Mouse (Mus musculus) liver, adult 2 months (tissue): ENCODE results near the gene H60b. TPM values are rescaled to one million over a fixed set of nuclear protein-coding genes. Genes with fewer than 3 reads are reported as not detected.
A peak's percentile ranks its signal among the peaks of the same experiment; 100 is the strongest.
"Not testable (repeated sequence)": the region's sequence is repeated elsewhere in the genome, so short reads cannot be mapped to it uniquely, and the experiment has no call there.

Experiments
- DNase-seq: peaks from one replicate; pipeline ENCODE4 v3.0.0-alpha.2; 2011; ENCODE audit warnings: low read depth, low spot score; ENCODE audit errors: extremely low read depth
- H3K27ac ChIP-seq: fragments of 200-500 bp; replicated peaks from 2 replicates; pipeline ENCODE4 v1.5.1; 2012; ENCODE audit warnings: low read depth, mild to moderate bottlenecking, control low read depth, inconsistent platforms, low read length; ENCODE audit not compliant: insufficient read depth
- H3K27me3 ChIP-seq: fragments of 200-500 bp; 2 replicates; pipeline ENCODE4 v1.6.1; 2012; ENCODE audit warnings: mild to moderate bottlenecking, moderate library complexity, low read length, inconsistent platforms; ENCODE audit not compliant: control insufficient read depth, insufficient read depth
- H3K36me3 ChIP-seq: fragments of 200-500 bp; 2 replicates; pipeline ENCODE4 v1.6.1; 2012; ENCODE audit warnings: low read length, inconsistent platforms; ENCODE audit not compliant: control insufficient read depth, insufficient read depth
- H3K4me1 ChIP-seq: fragments of 200-500 bp; 2 replicates; pipeline ENCODE4 v1.6.1; 2011; ENCODE audit warnings: low read length; ENCODE audit not compliant: control insufficient read depth, insufficient read depth
- H3K4me3 ChIP-seq: fragments of 200-500 bp; 2 replicates; pipeline ENCODE4 v1.5.1; 2011; ENCODE audit warnings: low read depth, mild to moderate bottlenecking, control low read depth, low read length, moderate library complexity; ENCODE audit not compliant: insufficient read depth
- H3K79me2 ChIP-seq: fragments of 200-500 bp; 2 replicates; pipeline ENCODE4 v1.6.1; 2012; ENCODE audit warnings: inconsistent platforms, mild to moderate bottlenecking, low read length, moderate library complexity; ENCODE audit not compliant: control insufficient read depth, insufficient read depth
- H3K9ac ChIP-seq: fragments of 200-500 bp; 2 replicates; pipeline ENCODE4 v1.6.1; 2012; ENCODE audit warnings: low read depth, mild to moderate bottlenecking, control low read depth, inconsistent platforms, low read length
- CTCF ChIP-seq: fragments of 200-500 bp; IDR thresholded peaks from 2 replicates; pipeline ENCODE4 v1.5.1; 2011; ENCODE audit warnings: low read depth, low read length, control low read depth
- POLR2A ChIP-seq: fragments of 200-500 bp; IDR thresholded peaks from 2 replicates; pipeline ENCODE4 v1.6.1; 2011; ENCODE audit warnings: low read length, control low read depth; ENCODE audit not compliant: insufficient read depth; ENCODE audit errors: extremely low read depth
- WGBS: fragments of 180-500 bp; shearing (Covaris S2); methylation state at CpG from one replicate; pipeline ENCODE4 v1.1.7; 2018; 5-methylcytosine and 5-hydroxymethylcytosine counted together
- polyA plus RNA-seq: library from polyadenylated mRNA; depleted of rRNA; stranded (reverse); fragments of >200 nt; gene quantifications from 2 replicates; pipeline ENCODE4 v1.2.3, GENCODE M21; 2012
- total RNA-seq: library from RNA; depleted of rRNA; stranded (reverse); fragments of >200 nt; gene quantifications from 2 replicates; pipeline ENCODE4 v1.2.3, GENCODE M21; 2014

The H60b gene
- total and polyA plus RNA-seq, 2 experiments: 0.09 TPM; not detected in 1

GRCm38 (mm10) chr10:22206443-22206842, 48.1 kb downstream of the H60b start:
- not testable (repeated sequence) for H3K27ac ChIP-seq, H3K9ac ChIP-seq, H3K4me1 ChIP-seq, H3K27me3 ChIP-seq, DNase-seq, H3K36me3 ChIP-seq, H3K4me3 ChIP-seq, H3K79me2 ChIP-seq
- WGBS: 74% methylated on average over 1 of the region's 1 CpGs

- not testable (repeated sequence) for DNase-seq
- 3% methylated on average over 9 of the region's 11 CpGs for WGBS
Measured at GRCm38 (mm10) chr10:22212012-22212696, 53.8 kb downstream of the H60b start.

GRCm38 (mm10) chr10:22223474-22224349, 65.3 kb downstream of the H60b start:
- not testable (repeated sequence) for H3K36me3 ChIP-seq, H3K27ac ChIP-seq, H3K27me3 ChIP-seq, H3K9ac ChIP-seq, DNase-seq, H3K79me2 ChIP-seq, H3K4me3 ChIP-seq, H3K4me1 ChIP-seq
- WGBS: no CpG with 5 or more reads among the region's 7 CpGs

More at GRCm38 (mm10) chr10:22212012-22212696, 53.8 kb downstream of the H60b start:
- peak; percentile 56 for TF ChIP-seq CTCF
- H3K79me2 ChIP-seq, H3K9ac ChIP-seq, H3K4me1 ChIP-seq, H3K27me3 ChIP-seq, H3K36me3 ChIP-seq, H3K27ac ChIP-seq, H3K4me3 ChIP-seq: not testable (repeated sequence)

GRCm38 (mm10) chr10:22265060-22265459, 106.7 kb downstream of the H60b start:
- Histone ChIP-seq H3K4me3 (no peak overlapping the region), H3K27me3 (no peaks in the 10 kb centered on the region), H3K36me3 (no peaks in the 10 kb centered on the region), H3K79me2 (no peaks in the 10 kb centered on the region), H3K27ac (no peak overlapping the region), H3K9ac (no peak overlapping the region), H3K4me1 (no peaks in the 10 kb centered on the region)
- no peak for DNase-seq
- 94% methylated on average over 8 of the region's 8 CpGs for WGBS
- no peak for TF ChIP-seq CTCF
- no peak for TF ChIP-seq POLR2A

- DNase-seq: not testable (repeated sequence)
Measured at GRCm38 (mm10) chr10:22270879-22271786, 112.7 kb downstream of the H60b start.

GRCm38 (mm10) chr10:22272914-22273683, 114.7 kb downstream of the H60b start:
- peak overlapping the region; percentile 43; the same call in 1 of the 2 replicates for H3K4me3 ChIP-seq
- H3K36me3 ChIP-seq, H3K27ac ChIP-seq, H3K79me2 ChIP-seq, H3K27me3 ChIP-seq, H3K4me1 ChIP-seq: not testable (repeated sequence)
- peak; percentile 5 for DNase-seq
- 0 out of 2 replicates have a peak overlapping the region, but pooled peaks have one; percentile 17 for H3K9ac ChIP-seq
- 6% methylated on average over 37 of the region's 37 CpGs for WGBS

More at GRCm38 (mm10) chr10:22270879-22271786, 112.7 kb downstream of the H60b start:
- WGBS: 47% methylated on average over 8 of the region's 8 CpGs
- H3K79me2 ChIP-seq, H3K4me3 ChIP-seq, H3K9ac ChIP-seq, H3K4me1 ChIP-seq, H3K27ac ChIP-seq, H3K27me3 ChIP-seq, H3K36me3 ChIP-seq: not testable (repeated sequence)
